Mouse (Mus musculus): ENCODE measurements around the gene Stap2.

Gene Stap2

GRCm38 (mm10) chr17:56003000-56003399, 2.4 kb downstream of the Stap2 start:
- DNase-seq, result peak; percentile 42 to 52

GRCm38 (mm10) chr17:55999794-56000499, 5.4 kb downstream of the Stap2 start:
- no peak for DNase-seq

- no peak for DNase-seq
These were observed 9.4 kb downstream of the Stap2 start for GRCm38 (mm10) chr17:55996007-55996406.

- no peak for DNase-seq
These were observed 15.0 kb downstream of the Stap2 start for GRCm38 (mm10) chr17:55990278-55990898.

- DNase-seq, result peak; percentile 84 to 87
These were observed 19.1 kb downstream of the Stap2 start, which contains the start of gene Fsd1 for GRCm38 (mm10) chr17:55986030-55986961. Gene Fsd1 (plus strand): TSS chr17:55986509.

- no peak for DNase-seq
These were observed 28.1 kb downstream of the Stap2 start for GRCm38 (mm10) chr17:55977301-55977700.

- DNase-seq, result peak; percentile 88 to 91
These were observed 29.0 kb downstream of the Stap2 start for GRCm38 (mm10) chr17:55976255-55976862.

- no peak for DNase-seq
These were observed 33.9 kb downstream of the Stap2 start for GRCm38 (mm10) chr17:55971453-55971852.

- DNase-seq, result peak; percentile 62 to 74
These were observed 35.2 kb downstream of the Stap2 start, which contains the start of gene Shd for GRCm38 (mm10) chr17:55969966-55970891. Gene Shd (plus strand): TSS chr17:55970467.

- no peak for DNase-seq
These were observed 35.8 kb downstream of the Stap2 start for GRCm38 (mm10) chr17:55969560-55969959.

GRCm38 (mm10) chr17:55968210-55968609, 37.2 kb downstream of the Stap2 start:
- DNase-seq, result no peak

GRCm38 (mm10) chr17:55967186-55967585, 38.2 kb downstream of the Stap2 start:
- peak in 1 of 2 experiments; percentile 36 for DNase-seq

- DNase-seq, result no peak
These were observed 40.4 kb downstream of the Stap2 start for GRCm38 (mm10) chr17:55964996-55965395.

GRCm38 (mm10) chr17:55964496-55964895, 40.9 kb downstream of the Stap2 start:
- DNase-seq, result no peak

- DNase-seq, result no peak
These were observed 42.2 kb downstream of the Stap2 start for GRCm38 (mm10) chr17:55963171-55963570.

GRCm38 (mm10) chr17:55961631-55962030, 43.8 kb downstream of the Stap2 start:
- no peak for DNase-seq

GRCm38 (mm10) chr17:55960791-55961190, 44.6 kb downstream of the Stap2 start:
- DNase-seq, result no peak

- no peak for DNase-seq
These were observed 45.2 kb downstream of the Stap2 start for GRCm38 (mm10) chr17:55959946-55960740.

- DNase-seq, result peak; percentile 91 to 96
These were observed 46.3 kb downstream of the Stap2 start, which contains the start of gene Yju2 for GRCm38 (mm10) chr17:55958918-55959728. Gene Yju2 (plus strand): TSS chr17:55959099.

- DNase-seq, result no peak
These were observed 46.8 kb downstream of the Stap2 start for GRCm38 (mm10) chr17:55958584-55958886.

Data from cerebellum, postnatal 36 days (tissue).